Mouse (Mus musculus): Measurements from ENCODE around the gene Cad.
"Not testable (repeated sequence)": the region's sequence is repeated elsewhere in the genome, so short reads cannot be mapped to it uniquely, and the experiment has no call there.

Cad gene

DNA sequence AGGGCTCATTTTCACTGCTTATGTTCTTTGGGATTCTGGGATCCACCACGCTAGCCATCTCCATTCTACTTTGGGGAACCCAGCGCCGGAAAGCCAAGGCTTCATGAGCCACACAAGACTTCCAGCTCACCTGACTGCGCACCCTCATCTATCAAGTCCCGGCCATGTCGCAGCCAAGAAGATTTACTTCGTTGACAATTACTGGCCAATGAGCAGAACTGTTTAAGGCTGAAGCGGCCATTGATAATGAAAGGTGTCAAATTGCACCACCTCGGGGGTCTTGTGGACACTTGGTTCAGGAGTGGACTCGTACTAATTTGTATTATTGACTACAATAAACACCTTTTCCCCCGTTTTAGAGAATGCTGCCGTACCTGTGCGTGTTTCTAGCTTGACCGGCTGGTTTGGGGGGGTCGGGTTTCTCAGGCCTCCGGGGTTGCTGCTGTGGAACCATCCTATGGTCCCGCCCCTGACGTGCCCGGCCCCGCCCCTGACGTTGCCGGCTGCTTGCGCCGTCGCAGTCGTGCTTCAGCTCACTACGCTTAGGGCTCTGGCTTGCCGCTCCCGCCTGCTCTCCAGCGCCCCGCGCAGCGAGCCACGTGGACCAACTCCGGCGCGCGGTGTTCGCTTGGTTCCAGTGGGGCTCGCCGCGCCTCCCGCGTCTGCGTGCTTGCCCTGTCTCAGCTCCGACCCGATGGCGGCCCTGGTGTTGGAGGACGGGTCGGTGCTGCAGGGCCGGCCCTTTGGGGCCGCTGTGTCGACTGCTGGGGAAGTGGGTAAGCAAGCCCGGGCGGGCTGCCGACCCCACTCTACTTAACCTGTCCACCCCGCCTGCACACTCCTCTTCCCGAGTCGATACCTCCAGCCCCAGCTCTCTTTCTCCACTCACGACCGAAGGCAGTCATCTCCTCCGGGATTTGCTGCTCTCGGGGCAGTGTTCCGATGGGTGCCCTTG lies at the start of gene Cad:
Cad (plus strand) TSS at position 520 of the 955 bp plus-strand sequence.
- DNase-seq, result peak; percentile 97

DNA sequence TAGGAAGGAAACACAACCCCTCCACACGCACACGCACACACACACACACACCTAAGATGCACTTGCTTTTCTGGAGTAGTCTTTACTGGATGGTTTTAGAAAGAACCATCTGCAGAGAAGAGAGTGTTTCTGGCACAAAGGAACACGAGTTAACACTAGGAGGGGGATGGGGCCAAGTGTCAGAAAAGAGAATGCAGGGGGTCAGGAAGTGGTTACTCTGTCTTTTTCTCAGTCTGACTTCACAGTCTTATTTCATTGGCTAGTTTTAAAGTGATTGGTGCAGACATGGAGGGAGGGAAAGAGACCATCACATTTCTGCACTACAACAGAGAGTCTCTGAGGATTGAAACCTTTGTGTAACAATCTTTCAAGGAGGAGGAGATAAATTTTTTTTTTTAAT lies 41.8 kb upstream of the Cad start:
- DNase-seq, result no peak

- DNase-seq, result no peak
Observed at GRCm38 (mm10) chr5:31015913-31016312, 38.7 kb upstream of the Cad start.

GRCm38 (mm10) chr5:31021790-31022189 lies 32.8 kb upstream of the Cad start:
- not testable (repeated sequence) for DNase-seq

DNA sequence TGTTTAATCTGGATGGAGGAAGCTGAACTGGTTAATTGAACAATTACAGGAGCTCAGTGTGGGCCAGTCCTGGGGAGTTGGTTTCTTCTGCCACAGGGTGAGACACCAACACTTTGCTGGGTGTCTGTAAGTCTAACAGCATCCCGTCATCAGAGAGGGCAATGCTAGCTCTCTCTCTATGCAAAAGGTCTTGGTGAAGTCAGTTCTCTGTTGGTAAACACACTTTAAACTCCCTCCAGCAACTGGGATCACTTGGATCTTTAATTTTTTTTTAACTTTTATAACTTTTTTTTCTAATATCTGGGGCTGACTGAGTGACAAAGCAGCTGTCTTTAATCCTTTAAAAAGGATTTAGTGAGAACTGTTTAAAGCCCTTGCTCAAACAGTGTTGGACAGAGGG lies 31.9 kb upstream of the Cad start:
- DNase-seq, result no peak

DNA sequence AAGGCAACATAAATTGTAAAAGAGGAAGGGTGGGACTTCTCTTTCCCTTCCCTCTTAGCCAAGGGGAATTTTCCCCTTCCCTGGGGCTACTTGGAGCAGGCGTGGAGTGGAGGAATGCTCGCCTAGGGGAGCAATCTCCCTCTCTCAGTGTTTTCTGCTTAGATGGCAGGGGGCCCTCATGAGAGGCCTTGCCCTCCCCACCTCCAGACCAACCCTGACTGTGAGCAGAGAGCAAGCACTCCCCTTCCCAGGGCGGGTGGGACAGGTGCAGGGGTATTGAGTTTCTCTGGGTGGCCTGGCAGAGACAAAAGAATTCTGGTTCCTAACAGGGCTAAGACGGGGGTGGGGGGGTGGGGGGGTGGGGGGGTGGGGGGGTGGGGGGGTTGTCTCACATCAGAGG lies 31.3 kb upstream of the Cad start:
- DNase-seq, result no peak

DNA sequence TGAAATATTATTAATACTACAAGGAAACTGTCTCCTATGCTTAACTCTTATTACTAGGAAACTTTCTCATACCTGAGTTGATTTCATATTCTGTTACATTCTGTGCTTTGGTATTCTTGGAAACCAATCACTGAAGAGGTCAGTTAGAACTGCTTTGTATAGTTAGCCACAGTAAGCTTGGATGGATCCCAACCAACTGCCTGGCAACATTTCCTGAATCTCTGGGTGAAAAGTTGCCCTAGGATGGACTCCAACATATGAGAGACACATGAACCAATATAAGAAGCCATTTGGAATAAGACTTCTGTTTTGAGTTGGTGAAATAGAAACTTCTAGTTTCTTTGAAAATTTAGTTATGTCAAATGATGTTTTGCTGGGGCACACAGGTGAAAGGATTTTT lies 29.9 kb upstream of the Cad start:
- DNase-seq, result no peak

- DNase-seq, result no peak
Observed at GRCm38 (mm10) chr5:31030926-31031325, 23.7 kb upstream of the Cad start.

- DNase-seq, result no peak
Observed at GRCm38 (mm10) chr5:31031508-31031907, 23.1 kb upstream of the Cad start.

DNA sequence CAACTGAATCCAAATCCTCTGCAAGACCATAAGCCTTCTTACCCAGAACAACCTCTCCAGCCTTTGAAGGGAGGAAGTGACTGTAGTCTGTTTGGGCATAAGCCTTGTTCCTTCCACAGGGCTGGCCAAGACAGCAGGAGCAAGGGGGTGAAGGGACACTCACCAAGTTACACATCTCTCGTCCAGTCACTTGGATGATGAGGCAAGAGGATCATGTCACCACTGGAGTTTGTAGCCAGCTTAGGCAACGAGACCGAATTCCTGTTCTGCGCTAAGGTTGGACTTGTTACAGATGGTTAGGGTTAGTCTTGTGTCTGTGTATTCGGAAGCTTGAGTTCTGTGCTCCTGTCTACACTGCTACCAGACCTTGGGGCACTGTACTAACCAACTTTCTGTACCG lies 19.9 kb upstream of the Cad start:
- no peak for DNase-seq

DNA sequence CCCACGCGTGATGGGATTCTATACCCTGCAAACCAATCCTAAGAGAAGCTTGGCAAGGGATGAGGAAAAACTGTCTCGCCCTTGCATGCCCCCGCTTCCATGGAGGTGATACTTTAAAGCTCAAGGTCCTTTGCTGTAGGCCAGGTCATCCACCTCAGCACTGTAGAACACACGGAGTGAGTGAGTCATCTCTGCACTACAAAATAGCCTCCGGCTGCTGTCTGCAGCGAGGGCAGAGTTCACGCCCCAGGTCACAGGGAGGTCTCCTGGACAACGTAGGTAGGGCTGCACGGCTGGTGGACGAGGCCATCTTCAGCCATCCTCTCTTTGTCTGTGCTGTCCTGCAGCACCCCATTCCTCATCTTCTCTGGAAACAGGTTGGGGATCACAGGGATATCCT lies 18.0 kb upstream of the Cad start:
- DNase-seq, result not testable (repeated sequence)

DNA sequence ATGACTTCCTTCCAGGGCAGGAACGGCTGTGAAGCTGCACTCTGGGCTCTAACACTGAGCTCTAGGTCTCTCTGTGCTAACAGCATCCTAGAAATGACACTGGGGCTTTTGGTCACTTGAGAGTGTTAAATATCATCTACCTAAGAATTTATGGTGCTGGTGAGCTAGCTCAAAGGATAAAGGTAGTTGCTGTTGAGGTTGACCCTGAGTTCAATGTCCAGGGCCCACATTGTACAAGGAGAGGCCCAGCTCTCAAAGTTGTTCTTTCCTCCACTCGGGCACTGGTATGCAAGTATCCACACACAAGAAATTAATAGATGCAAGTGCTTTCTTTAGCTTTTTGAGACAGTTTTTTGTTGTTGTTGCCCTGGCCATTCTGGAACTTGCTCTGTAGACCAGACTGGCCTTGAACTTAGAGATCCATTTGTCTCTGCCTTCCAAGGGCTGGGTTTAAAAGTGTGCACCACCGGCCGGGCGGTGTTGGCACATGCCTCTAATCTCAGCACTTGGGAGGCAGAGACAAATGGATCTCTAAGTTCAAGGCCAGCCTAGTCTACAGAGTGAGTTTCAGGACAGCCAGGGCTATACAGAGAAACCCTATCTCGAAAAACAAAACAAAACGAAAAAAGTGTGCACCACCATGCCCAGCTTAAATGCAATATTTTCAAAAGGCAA lies 16.3 kb upstream of the Cad start:
- peak; percentile 31 for DNase-seq

- DNase-seq, result no peak
Observed at GRCm38 (mm10) chr5:31046416-31046815, 8.2 kb upstream of the Cad start.

GRCm38 (mm10) chr5:31047074-31047473 lies 7.5 kb upstream of the Cad start:
- no peak for DNase-seq

GRCm38 (mm10) chr5:31047848-31048762 lies 6.5 kb upstream of the Cad start, which contains the start of gene Atraid:
TSS of gene Atraid (plus strand) at chr5:31048312.
- peak; percentile 100 for DNase-seq

DNA sequence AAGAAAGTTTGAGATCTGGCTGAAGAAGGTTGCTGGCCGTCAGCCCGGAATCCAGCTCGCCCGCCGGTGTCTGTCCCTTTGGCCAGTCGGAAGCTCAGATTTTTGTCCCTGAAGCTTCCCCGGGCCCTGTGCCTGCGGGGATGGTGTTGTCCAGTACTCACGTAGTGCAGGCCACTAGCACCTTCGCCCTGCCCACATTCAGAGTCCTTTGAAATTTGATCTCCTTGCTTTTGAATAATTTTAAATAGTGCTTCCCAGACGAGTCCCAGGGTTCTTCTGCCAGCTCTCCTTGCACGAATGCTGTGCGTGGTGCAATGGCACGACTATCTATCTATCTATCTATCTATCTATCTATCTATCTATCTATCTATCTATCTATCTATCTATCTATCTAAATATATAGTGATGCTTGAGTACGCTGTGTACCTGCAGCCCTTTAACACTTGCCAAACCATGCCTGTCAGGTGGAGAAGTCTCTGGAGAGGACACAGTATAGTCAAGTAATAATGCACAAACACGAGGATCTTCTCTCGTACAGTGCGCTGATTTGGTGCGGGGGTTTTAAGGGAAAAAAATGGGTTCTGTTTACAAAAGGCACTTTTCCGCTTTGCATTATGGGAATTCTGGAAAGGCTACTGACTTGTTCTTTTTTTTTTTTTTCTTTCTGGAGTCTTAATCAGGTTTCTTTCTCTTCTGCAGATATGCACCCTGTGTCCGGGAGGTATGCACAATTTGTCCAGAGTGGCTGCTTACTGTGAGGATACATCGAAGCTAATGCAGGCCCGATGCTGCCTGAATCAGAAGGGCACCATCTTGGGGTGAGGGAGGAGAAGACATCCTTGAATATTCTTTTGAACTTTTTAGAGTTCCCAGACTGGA lies 5.6 kb upstream of the Cad start, which contains the start of gene Slc5a6:
Slc5a6 (minus strand) TSS at position 162 of the 879 bp plus-strand sequence.
- peak; percentile 44 for DNase-seq

DNA sequence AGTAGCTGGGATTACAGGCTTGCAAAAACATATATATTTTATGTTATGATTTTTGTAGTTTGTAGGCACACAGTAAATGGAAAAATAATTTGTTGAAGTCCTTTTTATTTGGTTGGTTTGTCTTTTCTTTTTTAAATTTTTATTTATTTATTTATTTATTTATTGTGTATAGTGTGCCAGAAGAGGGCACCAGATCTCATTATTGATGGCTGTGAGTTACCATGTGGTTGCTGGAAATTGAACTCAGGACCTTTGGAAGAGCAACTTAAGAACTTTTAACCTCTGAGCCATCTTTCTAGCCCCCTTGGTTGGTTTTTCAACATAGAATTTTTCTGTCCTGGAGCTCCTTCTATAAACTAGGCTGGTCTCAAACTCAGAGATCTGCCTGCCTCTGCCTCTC lies 4.2 kb upstream of the Cad start:
- DNase-seq, result no peak

- DNase-seq, result not testable (repeated sequence)
Observed at GRCm38 (mm10) chr5:31053728-31054127, 852 bp upstream of the Cad start.

- DNase-seq, result no peak
Observed at GRCm38 (mm10) chr5:31055216-31056140, 898 bp downstream of the Cad start.

DNA sequence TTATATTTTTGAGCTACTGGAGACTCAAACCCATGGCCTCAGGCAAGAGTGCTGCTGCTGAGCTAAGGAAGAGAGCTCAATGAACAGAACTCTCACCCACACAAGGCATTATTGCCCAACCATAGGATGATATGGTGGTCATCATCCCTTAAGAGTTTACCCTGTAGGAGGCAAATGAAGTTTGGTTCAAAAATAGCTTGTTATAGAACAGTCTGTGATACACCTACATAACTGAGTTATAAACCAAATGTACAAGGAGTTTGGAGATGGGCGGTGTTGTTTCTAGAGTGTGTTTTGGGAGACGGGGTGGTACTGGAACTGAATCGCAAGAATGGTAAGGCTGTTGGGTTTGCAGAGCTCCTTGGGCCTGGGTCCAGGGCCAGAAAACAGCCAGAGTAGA lies 15.2 kb downstream of the Cad start:
- no peak for DNase-seq

DNA sequence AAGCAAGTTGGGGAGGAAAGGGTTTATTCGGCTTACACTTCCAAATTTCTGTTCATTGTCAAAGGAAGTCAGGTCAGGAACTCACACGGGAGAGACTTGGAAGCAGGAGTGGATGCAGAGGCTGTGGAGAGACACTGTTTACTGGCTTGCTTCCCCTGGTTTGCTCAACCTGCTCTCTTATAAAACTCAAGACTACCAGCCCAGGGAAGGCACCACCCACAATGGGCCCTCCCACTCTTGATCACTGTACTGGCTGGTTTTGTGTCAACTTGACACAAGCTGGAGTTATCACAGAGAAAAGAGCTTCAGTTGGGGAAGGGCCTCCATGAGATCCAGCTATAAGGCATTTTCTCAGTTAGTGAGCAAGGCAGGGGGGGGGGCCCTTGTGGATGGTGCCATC lies 16.5 kb downstream of the Cad start:
- no peak for DNase-seq

Data from kidney, adult 18-20 months (tissue).